Mouse (Mus musculus) adipose tissue, adult 10 weeks (tissue): ENCODE data around the gene Etfa. TPM values are rescaled to one million over a fixed set of nuclear protein-coding genes. Genes with fewer than 3 reads are reported as not detected.

ENCODE experiments used
- polyA plus RNA-seq: library from polyadenylated mRNA; stranded (reverse); fragments of 350-450 nt; fragmentation: Illumina TruSeq; extraction: RNeasy Lipid Tissue Mini Kit (QIAGEN cat#74804); gene quantifications from one replicate; pipeline ENCODE4 v1.2.3, GENCODE M21; 2014; ENCODE audit warnings: low read depth, low replicate concordance

Etfa gene
- 200 TPM for polyA plus RNA-seq

DNA sequence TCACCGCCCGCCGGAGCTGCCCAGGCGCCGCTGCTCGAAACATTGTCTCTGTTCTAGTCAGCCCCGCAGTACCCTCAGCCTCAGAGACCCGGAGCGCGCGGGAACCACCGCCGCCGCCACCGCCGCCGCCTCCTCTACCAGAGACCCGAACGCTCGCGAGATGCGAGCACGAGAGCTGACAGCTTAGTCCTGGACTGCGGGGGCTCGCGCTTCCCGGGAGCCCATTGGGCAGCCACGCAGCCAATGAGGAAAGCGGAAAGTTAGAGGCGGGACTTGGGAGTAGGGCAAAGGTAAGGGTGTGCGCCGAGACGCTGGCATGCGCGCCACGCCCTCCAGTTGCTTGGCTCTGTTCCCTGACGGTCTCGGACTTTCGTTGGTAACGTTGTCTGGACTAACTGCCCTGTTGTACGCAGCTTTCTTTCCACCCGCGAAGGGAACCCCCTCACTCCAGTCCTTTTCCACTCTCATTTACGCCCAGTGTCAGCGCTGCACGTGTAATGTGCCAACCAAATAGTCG, at the start of gene Etfa:
Gene Etfa (minus strand): TSS at position 217 of the 517 bp plus-strand sequence.

DNA sequence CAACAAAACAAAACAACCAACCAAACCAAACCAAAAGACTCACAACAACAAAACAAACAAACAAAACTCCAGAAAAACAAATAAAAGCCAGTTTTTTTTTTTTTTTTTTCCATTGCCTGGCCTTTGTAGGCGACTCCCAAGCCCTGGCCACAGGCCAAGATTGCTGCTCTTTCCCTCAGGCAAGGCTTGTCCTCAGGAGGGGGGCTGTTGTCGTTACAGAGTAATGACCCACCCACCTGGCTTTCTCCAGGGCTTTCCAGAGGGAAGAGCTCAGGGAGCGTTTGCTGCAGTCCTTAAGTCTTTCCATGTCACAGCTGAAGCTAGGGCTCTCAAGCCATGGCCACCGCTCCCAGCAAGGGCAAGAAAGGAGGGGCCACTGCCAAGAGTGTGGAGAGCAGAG, 26.3 kb upstream of the Etfa start, which contains the start of gene Isl2:
Gene Isl2 (plus strand): TSS at position 296 of the 400 bp plus-strand sequence.

Other genes with a start within 250 kb of the Etfa start
- gene Nrg4, start 185.4 kb downstream of the Etfa start, polyA plus RNA-seq, result 20.2 TPM
- 0.82 TPM for gene Tmem266, start 185.3 kb downstream of the Etfa start, polyA plus RNA-seq
- gene Isl2, start 26.4 kb upstream of the Etfa start, polyA plus RNA-seq, result not detected